Mouse (Mus musculus): ENCODE data around the gene Pex11b. TPM values are rescaled to one million over a fixed set of nuclear protein-coding genes. Genes with fewer than 3 reads are reported as not detected.
"Not testable (repeated sequence)": the region's sequence is repeated elsewhere in the genome, so short reads cannot be mapped to it uniquely, and the experiment has no call there.

Gene Pex11b
- polyA plus RNA-seq, 1 experiment from 2014 or later, result 56.2 TPM

GRCm38 (mm10) chr3:96680269-96680956, 45.2 kb downstream of the Pex11b start:
- H3K27ac ChIP-seq, result no peak overlapping the region
- no peaks in the 10 kb centered on the region for H3K9me3 ChIP-seq
- H3K36me3 ChIP-seq, result no peaks in the 10 kb centered on the region
- ATAC-seq (ENCODE audit: borderline replicate concordance, extremely low read depth, low FRiP score, low TSS enrichment), result no peak
- no peaks in the 10 kb centered on the region for H3K4me1 ChIP-seq
- no peak overlapping the region for H3K4me3 ChIP-seq
- H3K4me2 ChIP-seq, result no peak overlapping the region
- 28% methylated on average over 12 of the region's 12 CpGs for whole genome bisulfite sequencing
- peaks cover 44% of the 10 kb centered on the region for H3K27me3 ChIP-seq
- H3K9ac ChIP-seq, result no peak overlapping the region

GRCm38 (mm10) chr3:96683496-96683895, 48.3 kb downstream of the Pex11b start:
- 90% methylated on average over 3 of the region's 3 CpGs for WGBS
- H3K4me3 ChIP-seq, result no peak overlapping the region
- H3K27ac ChIP-seq, result no peak overlapping the region
- no peaks in the 10 kb centered on the region for H3K9me3 ChIP-seq
- no peak overlapping the region for H3K4me2 ChIP-seq
- no peak overlapping the region for H3K9ac ChIP-seq
- no peaks in the 10 kb centered on the region for H3K4me1 ChIP-seq
- H3K36me3 ChIP-seq, result no peaks in the 10 kb centered on the region
- H3K27me3 ChIP-seq, result peaks cover 55% of the 10 kb centered on the region
- ATAC-seq (ENCODE audit: borderline replicate concordance, extremely low read depth, low FRiP score, low TSS enrichment), result no peak

GRCm38 (mm10) chr3:96684151-96684821, 49.1 kb downstream of the Pex11b start:
- H3K4me2 ChIP-seq, result peak overlapping the region; percentile 48
- ATAC-seq (ENCODE audit: borderline replicate concordance, extremely low read depth, low FRiP score, low TSS enrichment), result no peak
- 47% methylated on average over 17 of the region's 17 CpGs for WGBS

GRCm38 (mm10) chr3:96684822-96685156, 49.6 kb downstream of the Pex11b start:
- 19% methylated on average over 28 of the region's 28 CpGs for WGBS
- Histone ChIP-seq H3K4me2 (peak overlapping the region; percentile 48), H3K36me3 (no peaks in the 10 kb centered on the region), H3K9ac (peak overlapping the region; percentile 8; the same call in 1 of the 2 replicates), H3K27me3 (peaks cover 57% of the 10 kb centered on the region), H3K4me3 (peak overlapping the region; percentile 13), H3K9me3 (no peaks in the 10 kb centered on the region), H3K27ac (no peak overlapping the region), H3K4me1 (no peaks in the 10 kb centered on the region)
- no peak for ATAC-seq (ENCODE audit: borderline replicate concordance, extremely low read depth, low FRiP score, low TSS enrichment)

More at GRCm38 (mm10) chr3:96684151-96684821, 49.1 kb downstream of the Pex11b start:
- peaks cover 62% of the 10 kb centered on the region for H3K27me3 ChIP-seq
- no peaks in the 10 kb centered on the region for H3K4me1 ChIP-seq
- no peak overlapping the region for H3K9ac ChIP-seq
- no peaks in the 10 kb centered on the region for H3K36me3 ChIP-seq
- H3K4me3 ChIP-seq, result peak overlapping the region; percentile 13; the same call in 1 of the 2 replicates
- no peak overlapping the region for H3K27ac ChIP-seq
- no peaks in the 10 kb centered on the region for H3K9me3 ChIP-seq

- not testable (repeated sequence) for H3K4me3 ChIP-seq; H3K27ac ChIP-seq; H3K9me3 ChIP-seq; ATAC-seq (ENCODE audit: borderline replicate concordance, extremely low read depth, low FRiP score, low TSS enrichment); H3K36me3 ChIP-seq; H3K4me1 ChIP-seq; H3K9ac ChIP-seq; H3K4me2 ChIP-seq
- 89% methylated on average over 5 of the region's 5 CpGs for WGBS
- peaks cover 44% of the 10 kb centered on the region for H3K27me3 ChIP-seq
Measured at GRCm38 (mm10) chr3:96686057-96686456, 50.9 kb downstream of the Pex11b start.

GRCm38 (mm10) chr3:96688854-96689253, 53.7 kb downstream of the Pex11b start:
- Histone ChIP-seq H3K4me1 (0 out of 2 replicates have a peak, but pooled peaks cover 5% of the 10 kb centered on the region), H3K9ac (no peak overlapping the region), H3K27me3 (peaks cover 33% of the 10 kb centered on the region), H3K4me2 (no peak overlapping the region), H3K9me3 (no peaks in the 10 kb centered on the region), H3K36me3 (no peaks in the 10 kb centered on the region), H3K27ac (no peak overlapping the region), H3K4me3 (no peak overlapping the region)
- 74% methylated on average over 11 of the region's 11 CpGs for WGBS
- no peak for ATAC-seq (ENCODE audit: borderline replicate concordance, extremely low read depth, low FRiP score, low TSS enrichment)

GRCm38 (mm10) chr3:96690298-96690697, 55.1 kb downstream of the Pex11b start:
- no peaks in the 10 kb centered on the region for H3K36me3 ChIP-seq
- H3K4me2 ChIP-seq, result no peak overlapping the region
- ATAC-seq (ENCODE audit: borderline replicate concordance, extremely low read depth, low FRiP score, low TSS enrichment), result no peak
- H3K4me1 ChIP-seq, result peaks cover 5% of the 10 kb centered on the region; the same call in 1 of the 2 replicates
- H3K9ac ChIP-seq, result no peak overlapping the region
- no peak overlapping the region for H3K4me3 ChIP-seq
- H3K27me3 ChIP-seq, result peaks cover 20% of the 10 kb centered on the region
- H3K27ac ChIP-seq, result no peak overlapping the region
- 53% methylated on average over 3 of the region's 3 CpGs for WGBS
- H3K9me3 ChIP-seq, result no peaks in the 10 kb centered on the region

- Histone ChIP-seq H3K9me3 (no peaks in the 10 kb centered on the region), H3K4me1 (peaks cover 12% of the 10 kb centered on the region), H3K4me2 (no peak overlapping the region), H3K27ac (no peak overlapping the region), H3K36me3 (no peaks in the 10 kb centered on the region), H3K9ac (no peak overlapping the region), H3K27me3 (peaks cover 14% of the 10 kb centered on the region), H3K4me3 (no peak overlapping the region)
- ATAC-seq (ENCODE audit: borderline replicate concordance, extremely low read depth, low FRiP score, low TSS enrichment), result no peak
- 17% methylated on average over 3 of the region's 3 CpGs for WGBS
Measured at GRCm38 (mm10) chr3:96692506-96692905, 57.3 kb downstream of the Pex11b start.

GRCm38 (mm10) chr3:96693579-96693978, 58.4 kb downstream of the Pex11b start:
- H3K27me3 ChIP-seq, result peaks cover 7% of the 10 kb centered on the region
- H3K36me3 ChIP-seq, result no peaks in the 10 kb centered on the region
- WGBS, result 83% methylated on average over 1 of the region's 1 CpGs
- H3K27ac ChIP-seq, result no peak overlapping the region
- no peak overlapping the region for H3K9ac ChIP-seq
- no peaks in the 10 kb centered on the region for H3K9me3 ChIP-seq
- peaks cover 20% of the 10 kb centered on the region for H3K4me1 ChIP-seq
- ATAC-seq (ENCODE audit: borderline replicate concordance, extremely low read depth, low FRiP score, low TSS enrichment), result no peak
- no peak overlapping the region for H3K4me3 ChIP-seq
- H3K4me2 ChIP-seq, result no peak overlapping the region

Other genes with a start within 250 kb of the Pex11b start
- 0.14 TPM in 1 of 2 replicates, not detected in the other for gene BC107364, start 183.1 kb upstream of the Pex11b start, polyA plus RNA-seq (2015; fragmentation: Nextera tagmentation; extraction: Ambion mirVana)
- 0.55 and 0.57 TPM in 2 replicates for gene Hfe2, start 110.2 kb upstream of the Pex11b start, polyA plus RNA-seq (2015; fragmentation: Nextera tagmentation; extraction: Ambion mirVana)
- gene Txnip, start 77.4 kb upstream of the Pex11b start, polyA plus RNA-seq (2015; fragmentation: Nextera tagmentation; extraction: Ambion mirVana), result 129 and 141 TPM in 2 replicates
- gene Gm16253, start 58.4 kb upstream of the Pex11b start, polyA plus RNA-seq (2015; fragmentation: Nextera tagmentation; extraction: Ambion mirVana), result 1.1 and 1.3 TPM in 2 replicates
- gene Polr3gl, start 41.2 kb upstream of the Pex11b start, polyA plus RNA-seq (2015; fragmentation: Nextera tagmentation; extraction: Ambion mirVana), result 38.3 and 39.8 TPM in 2 replicates
- 1.8 and 2.2 TPM in 2 replicates for gene Ankrd34a, start 38.7 kb upstream of the Pex11b start, polyA plus RNA-seq (2015; fragmentation: Nextera tagmentation; extraction: Ambion mirVana)
- 6.9 and 7.9 TPM in 2 replicates for gene Lix1l, start 34.2 kb upstream of the Pex11b start, polyA plus RNA-seq (2015; fragmentation: Nextera tagmentation; extraction: Ambion mirVana)
- 127 and 128 TPM in 2 replicates for gene Rbm8a, start 5.4 kb upstream of the Pex11b start, polyA plus RNA-seq (2015; fragmentation: Nextera tagmentation; extraction: Ambion mirVana)
- gene Gm42957, start 98 bp downstream of the Pex11b start, polyA plus RNA-seq (2015; fragmentation: Nextera tagmentation; extraction: Ambion mirVana), result 0.14 TPM in 1 of 2 replicates, not detected in the other
- 0.99 and 1.00 TPM in 2 replicates for gene Itga10, start 10.2 kb downstream of the Pex11b start, polyA plus RNA-seq (2015; fragmentation: Nextera tagmentation; extraction: Ambion mirVana)
- gene Ankrd35, start 34.8 kb downstream of the Pex11b start, polyA plus RNA-seq (2015; fragmentation: Nextera tagmentation; extraction: Ambion mirVana), result 0.24 and 0.52 TPM in 2 replicates
- gene Pias3, start 61.0 kb downstream of the Pex11b start, polyA plus RNA-seq (2015; fragmentation: Nextera tagmentation; extraction: Ambion mirVana), result 49.0 and 52.1 TPM in 2 replicates
- gene Nudt17, start 73.2 kb downstream of the Pex11b start, polyA plus RNA-seq (2015; fragmentation: Nextera tagmentation; extraction: Ambion mirVana), result 7.7 and 8.5 TPM in 2 replicates
- 34.9 and 38.2 TPM in 2 replicates for gene Polr3c, start 92.3 kb downstream of the Pex11b start, polyA plus RNA-seq (2015; fragmentation: Nextera tagmentation; extraction: Ambion mirVana)
- gene Rnf115, start 92.3 kb downstream of the Pex11b start, polyA plus RNA-seq (2015; fragmentation: Nextera tagmentation; extraction: Ambion mirVana), result 50.7 and 52.3 TPM in 2 replicates
- 0.14 and 0.42 TPM in 2 replicates for gene Pdzk1, start 193.9 kb downstream of the Pex11b start, polyA plus RNA-seq (2015; fragmentation: Nextera tagmentation; extraction: Ambion mirVana)
- 0.15 and 1.6 TPM in 2 replicates for gene Cd160, start 194.0 kb downstream of the Pex11b start, polyA plus RNA-seq (2015; fragmentation: Nextera tagmentation; extraction: Ambion mirVana)